Mouse (Mus musculus) T-cell, adult 66 days (primary cell): Measurements from ENCODE around the gene Plin2. TPM values are rescaled to one million over a fixed set of nuclear protein-coding genes. Genes with fewer than 3 reads are reported as not detected.

ENCODE experiments used
- total RNA-seq, 2 experiments: library from RNA; stranded (reverse); gene quantifications; 3 replicates in 1 of 2; 4 replicates in 1 of 2; pipeline ENCODE4 v1.2.4; 2023

The Plin2 gene
- 10 to 100 TPM in 1 of 2 experiments, 1 to 10 TPM in 1; 9.5 to 24.7 TPM for total RNA-seq

DNA sequence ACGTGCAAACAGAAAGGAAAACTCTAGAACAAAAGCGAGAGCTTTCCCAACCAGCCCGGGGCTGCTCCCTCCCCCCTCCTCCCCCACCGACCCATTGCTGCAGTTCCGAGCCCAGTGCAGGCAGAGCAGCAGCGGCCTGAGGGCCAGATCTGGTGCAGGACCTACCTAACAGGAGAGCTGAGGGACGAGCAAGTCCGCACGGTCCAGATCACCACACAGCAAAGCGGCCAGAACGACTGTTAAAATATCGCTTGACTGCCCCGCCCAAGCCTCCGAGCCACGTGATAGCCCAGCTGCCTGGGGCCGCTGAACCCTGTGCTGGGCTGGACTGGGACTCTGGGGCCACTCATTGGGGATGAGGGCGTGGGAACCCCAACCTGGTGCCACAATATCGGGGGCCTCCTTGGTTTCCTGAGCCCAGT is at the start of gene Plin2:
Plin2 (minus strand) TSS at position 281 of the 422 bp plus-strand sequence.

DNA sequence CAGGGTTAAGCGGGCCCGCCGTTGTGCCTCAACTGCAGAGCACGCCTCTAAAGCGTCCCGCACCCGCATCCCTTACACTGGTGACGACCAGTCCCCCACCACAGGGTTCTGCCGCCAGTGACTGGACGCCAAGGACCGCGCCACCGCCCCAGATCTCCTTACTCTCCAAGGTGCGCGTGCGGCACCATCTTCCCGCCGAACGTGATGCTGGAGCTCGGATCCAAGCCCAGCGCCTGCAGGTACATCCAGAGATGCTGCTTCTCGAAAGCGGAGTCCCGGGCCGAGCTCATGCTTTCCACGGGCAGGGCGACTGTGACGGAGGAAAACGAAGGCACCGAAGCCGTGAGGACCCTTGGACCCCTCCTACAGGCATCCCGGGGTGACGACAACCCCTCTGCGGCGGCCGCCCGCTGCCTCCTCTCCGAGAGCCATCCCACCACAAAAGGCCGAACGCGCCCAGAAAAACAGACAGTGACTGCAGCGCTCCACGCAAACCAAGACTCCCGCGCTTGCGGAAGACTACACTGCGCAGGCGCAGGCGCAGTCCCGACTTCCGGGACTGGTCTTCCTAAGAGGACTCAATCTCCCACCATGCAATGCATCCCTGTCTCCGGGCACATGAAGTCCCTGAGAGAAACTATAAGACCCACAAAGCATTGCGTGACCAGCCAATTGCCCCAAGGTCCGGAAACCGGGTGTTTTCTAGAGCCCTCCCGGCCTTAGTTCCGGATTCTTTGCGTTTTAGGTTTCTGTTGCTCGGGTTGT is 58.2 kb downstream of the Plin2 start, which contains the start of gene Haus6:
Haus6 (minus strand) TSS at position 532 of the 765 bp plus-strand sequence.

Other genes starting within 250 kb of the Plin2 start
- gene Saxo1, start 111.7 kb downstream of the Plin2 start, total RNA-seq = not detected
- gene Rraga, start 94.4 kb downstream of the Plin2 start, total RNA-seq = 10 to 100 TPM; 47.2 to 50.6 TPM
- gene Haus6, start 58.0 kb downstream of the Plin2 start, total RNA-seq = 10 to 100 TPM; 19.9 to 24.7 TPM
- 10 to 100 TPM; 38.3 to 40.4 TPM for gene Dennd4c, start 78.5 kb upstream of the Plin2 start, total RNA-seq
- 1,000 to 10,000 TPM; 2,349 to 2,457 TPM for gene Rps6, start 187.4 kb upstream of the Plin2 start, total RNA-seq
- 1 to 10 TPM; 3.9 to 5.8 TPM for gene Acer2, start 204.3 kb upstream of the Plin2 start, total RNA-seq